Mouse (Mus musculus) forebrain, embryonic 14.5 days (tissue): Measurements from ENCODE around the gene Ect2. TPM values are rescaled to one million over a fixed set of nuclear protein-coding genes. Genes with fewer than 3 reads are reported as not detected.

Source experiments
- ATAC-seq: fragments of 200-750 bp; cut with Nextera tagmentation; 2 replicates; pipeline ENCODE4 v1.8.0; 2017; ENCODE audit warnings: mild to moderate bottlenecking, moderate library complexity
- DNase-seq: peaks from one replicate; pipeline ENCODE4 v3.0.0-alpha.2; 2015; ENCODE audit warnings: low spot score
- H3K27ac ChIP-seq: fragments of 300-500 bp; sonication (generic); 2 replicates; pipeline ENCODE4 v1.5.1; 2014; ENCODE audit warnings: low read depth, mild to moderate bottlenecking, control low read depth, low read length, moderate library complexity
- H3K27me3 ChIP-seq: fragments of 300-500 bp; sonication (generic); replicated peaks from 2 replicates; pipeline ENCODE4 v1.6.1; 2014; ENCODE audit warnings: low read length, control low read depth, mixed read lengths; ENCODE audit not compliant: control insufficient read depth, insufficient read depth
- H3K36me3 ChIP-seq: fragments of 300-500 bp; sonication (generic); 2 replicates; pipeline ENCODE4 v1.6.1; 2014; ENCODE audit warnings: low read length, control low read depth; ENCODE audit not compliant: control insufficient read depth, insufficient read depth
- H3K4me1 ChIP-seq: fragments of 300-500 bp; sonication (generic); 2 replicates; pipeline ENCODE4 v1.6.1; 2014; ENCODE audit warnings: antibody characterized with exemption, low read length, control low read depth; ENCODE audit not compliant: control insufficient read depth, insufficient read depth
- H3K4me2 ChIP-seq: fragments of 300-500 bp; sonication (generic); 2 replicates; pipeline ENCODE4 v1.6.1; 2014; ENCODE audit warnings: mild to moderate bottlenecking, control low read depth, low read length
- H3K4me3 ChIP-seq: fragments of 300-500 bp; sonication (generic); 2 replicates; pipeline ENCODE4 v1.5.1; 2014; ENCODE audit warnings: low read depth, low read length, control low read depth
- H3K9ac ChIP-seq: fragments of 300-500 bp; sonication (generic); 2 replicates; pipeline ENCODE4 v1.6.1; 2014; ENCODE audit warnings: mild to moderate bottlenecking, low read length, control low read depth, moderate library complexity
- H3K9me3 ChIP-seq: fragments of 300-500 bp; sonication (generic); replicated peaks from 2 replicates; pipeline ENCODE4 v1.6.1; 2016; ENCODE audit warnings: low read length, control low read depth, mixed read lengths; ENCODE audit not compliant: control insufficient read depth
- WGBS: fragments of 180-500 bp; shearing (Covaris S2); extraction: QIAGEN DNeasy Blood & Tissue Kit; methylation state at CpG from one replicate; pipeline ENCODE4 v1.1.7; 2014; 5-methylcytosine and 5-hydroxymethylcytosine counted together
- polyA plus RNA-seq: library from polyadenylated mRNA; unstranded; fragments of >200 nt; fragmentation: Nextera tagmentation; extraction: Ambion mirVana; gene quantifications from 2 replicates; pipeline ENCODE4 v1.2.1, GENCODE M21; 2014

The Ect2 gene
- polyA plus RNA-seq = 39.9 and 40.3 TPM in 2 replicates

DNA sequence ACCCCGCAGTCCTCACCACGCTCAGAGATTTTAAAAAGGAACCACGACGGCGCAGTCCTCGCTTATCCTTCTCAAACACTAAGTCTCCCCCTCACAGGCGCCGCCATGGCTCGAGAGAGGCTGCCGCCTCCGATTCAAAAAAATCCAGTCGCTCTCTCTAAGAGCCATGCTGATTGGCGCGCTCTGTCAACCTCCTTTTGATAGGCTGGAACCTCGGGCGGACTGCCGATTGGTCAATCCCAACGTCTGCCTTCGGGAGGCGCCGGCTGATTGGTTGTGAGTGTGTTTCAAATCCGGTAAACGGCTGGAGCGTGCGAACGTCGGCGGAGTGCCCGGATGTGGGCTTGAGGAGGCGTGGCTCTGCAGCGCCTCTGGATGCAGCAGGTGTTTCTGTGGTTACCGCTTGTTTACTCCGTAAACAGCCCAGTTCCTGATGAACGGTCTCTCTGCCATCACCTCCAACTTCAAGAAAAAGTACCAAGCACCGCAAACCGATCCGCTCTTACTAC lies at the start of gene Ect2:
Ect2 (minus strand) TSS at position 178 of the 509 bp plus-strand sequence.
- peak within 1 kb of the TSS; percentile 78 for H3K9ac ChIP-seq
- H3K9me3 ChIP-seq = no peaks in the 10 kb centered on the region
- H3K36me3 ChIP-seq = peaks cover 15% of the 10 kb centered on the region; the same call in 1 of the 2 replicates
- peak within 1 kb of the TSS; percentile 36; the same call in 1 of the 2 replicates for H3K27ac ChIP-seq
- H3K4me1 ChIP-seq = peaks cover 6% of the 10 kb centered on the region; the same call in 1 of the 2 replicates
- DNase-seq (peak; percentile 100), ATAC-seq (peak; percentile 100)
- WGBS = under 1% methylated on average over 37 of the region's 37 CpGs
- peak within 1 kb of the TSS; percentile 78 for H3K4me3 ChIP-seq
- no peaks in the 10 kb centered on the region for H3K27me3 ChIP-seq
- peak within 1 kb of the TSS; percentile 80 for H3K4me2 ChIP-seq

DNA sequence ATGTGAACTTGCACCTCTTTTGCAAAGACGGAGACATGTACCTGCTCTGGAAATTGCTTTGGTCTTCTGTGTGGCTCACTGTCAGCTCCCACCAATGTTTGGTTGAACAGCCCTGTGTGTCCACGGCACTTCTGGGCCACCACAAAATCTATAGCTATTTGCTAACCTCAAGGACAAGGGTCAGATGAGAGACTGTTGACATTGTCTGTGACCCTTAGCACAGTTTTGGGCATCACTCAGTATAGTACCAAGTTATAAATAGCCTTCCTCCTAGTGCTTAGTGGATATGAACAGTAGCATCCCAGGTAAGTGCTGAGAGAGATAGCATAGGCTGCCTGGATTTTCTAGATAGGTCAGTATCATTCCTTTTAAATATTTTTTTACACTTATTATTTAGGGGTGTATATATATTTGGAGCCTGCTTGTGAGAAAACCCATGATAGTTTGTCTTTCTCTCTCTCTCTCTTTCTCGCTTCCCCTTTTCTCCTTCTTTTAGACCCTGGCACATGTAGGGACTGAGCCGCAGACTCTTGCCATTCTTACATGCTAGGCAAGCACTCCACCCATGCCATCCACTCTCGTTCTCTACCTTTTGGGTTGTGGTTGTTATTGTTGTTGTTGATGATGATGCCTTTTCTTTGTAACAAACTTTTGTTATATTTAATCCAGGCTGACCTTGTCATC lies 48.2 kb upstream of the Ect2 start:
- Histone ChIP-seq H3K4me1 (no peaks in the 10 kb centered on the region), H3K4me3 (no peak overlapping the region), H3K4me2 (no peak overlapping the region), H3K36me3 (no peaks in the 10 kb centered on the region), H3K9me3 (no peaks in the 10 kb centered on the region), H3K27me3 (no peaks in the 10 kb centered on the region), H3K9ac (no peak overlapping the region), H3K27ac (no peak overlapping the region)
- WGBS = 87% methylated on average over 5 of the region's 5 CpGs
- DNase-seq (no peak), ATAC-seq (no peak)

DNA sequence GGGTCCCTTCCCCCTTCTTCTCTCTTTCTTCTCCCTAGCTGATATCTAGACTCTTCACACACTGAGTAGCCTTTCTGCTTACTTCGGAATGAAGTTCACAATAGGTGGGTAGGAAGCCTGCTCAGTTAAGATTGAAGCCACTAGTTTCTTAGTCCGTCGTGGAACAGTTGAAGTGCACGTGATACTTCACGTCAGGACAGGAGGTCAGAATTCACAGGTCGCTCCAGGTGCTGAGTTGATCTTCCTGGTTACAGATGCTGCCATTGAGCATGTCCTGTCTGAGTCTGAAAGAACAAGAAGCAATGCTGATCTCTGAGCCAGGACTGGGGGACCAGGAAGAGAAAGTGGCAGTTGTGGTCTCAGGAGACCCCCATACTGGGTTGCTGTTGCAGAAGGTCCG lies 45.4 kb upstream of the Ect2 start:
- no peaks in the 10 kb centered on the region for H3K27me3 ChIP-seq
- ATAC-seq (no peak), DNase-seq (no peak)
- H3K27ac ChIP-seq = no peak overlapping the region
- 91% methylated on average over 7 of the region's 7 CpGs for WGBS
- no peak overlapping the region for H3K4me3 ChIP-seq
- H3K4me2 ChIP-seq = no peak overlapping the region
- H3K4me1 ChIP-seq = no peaks in the 10 kb centered on the region
- H3K9ac ChIP-seq = no peak overlapping the region
- H3K9me3 ChIP-seq = no peaks in the 10 kb centered on the region
- no peaks in the 10 kb centered on the region for H3K36me3 ChIP-seq

DNA sequence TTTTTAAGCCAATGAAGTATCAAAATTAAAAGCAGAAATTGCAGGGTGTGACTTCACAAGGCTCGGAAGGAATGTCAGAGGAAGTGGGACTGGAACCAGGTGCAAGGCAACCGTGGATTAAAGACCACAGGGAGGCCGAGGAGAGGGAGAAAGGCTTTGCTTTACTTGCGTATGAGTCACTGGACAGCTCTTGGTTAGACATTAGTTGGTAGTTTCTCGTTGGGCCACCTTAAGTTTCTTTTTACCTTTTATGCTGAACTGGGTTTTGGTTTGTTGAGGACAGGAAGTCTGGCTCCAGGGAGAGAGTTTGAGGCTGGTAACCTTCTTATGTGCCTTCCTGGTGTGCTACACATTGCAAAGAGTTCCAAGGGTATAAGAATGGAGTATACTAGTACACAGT lies 44.1 kb upstream of the Ect2 start:
- no peak for ATAC-seq
- H3K27me3 ChIP-seq = no peaks in the 10 kb centered on the region
- H3K4me3 ChIP-seq = no peak overlapping the region
- no peaks in the 10 kb centered on the region for H3K36me3 ChIP-seq
- H3K27ac ChIP-seq = no peak overlapping the region
- H3K4me1 ChIP-seq = no peaks in the 10 kb centered on the region
- H3K9me3 ChIP-seq = no peaks in the 10 kb centered on the region
- H3K4me2 ChIP-seq = no peak overlapping the region
- no peak for DNase-seq
- 86% methylated on average over 5 of the region's 5 CpGs for WGBS
- H3K9ac ChIP-seq = no peak overlapping the region

DNA sequence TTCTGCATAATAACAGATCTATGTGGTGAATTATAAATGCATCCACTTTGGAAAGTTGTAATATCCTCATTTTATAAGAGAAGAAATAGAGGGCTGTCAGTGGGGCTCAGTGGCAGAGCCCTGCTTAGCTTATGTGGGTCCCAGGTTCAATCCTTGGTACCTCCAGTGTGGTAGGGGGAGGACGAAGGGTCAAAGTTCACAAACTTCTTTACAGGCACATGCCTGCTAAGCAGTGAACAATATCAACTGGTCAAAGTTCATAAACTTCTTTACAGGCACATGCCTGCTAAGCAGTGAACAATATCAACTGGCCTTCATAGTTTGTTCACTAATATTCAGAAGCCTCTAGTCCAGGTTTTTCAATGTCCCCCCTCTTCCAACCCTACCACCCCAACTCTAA lies 42.9 kb upstream of the Ect2 start:
- H3K27ac ChIP-seq = no peak overlapping the region
- no peaks in the 10 kb centered on the region for H3K9me3 ChIP-seq
- WGBS = 86% methylated on average over 1 of the region's 1 CpGs
- DNase-seq = no peak
- H3K9ac ChIP-seq = no peak overlapping the region
- no peaks in the 10 kb centered on the region for H3K36me3 ChIP-seq
- H3K4me2 ChIP-seq = no peak overlapping the region
- no peaks in the 10 kb centered on the region for H3K27me3 ChIP-seq
- no peak overlapping the region for H3K4me3 ChIP-seq
- no peak for ATAC-seq
- H3K4me1 ChIP-seq = no peaks in the 10 kb centered on the region

DNA sequence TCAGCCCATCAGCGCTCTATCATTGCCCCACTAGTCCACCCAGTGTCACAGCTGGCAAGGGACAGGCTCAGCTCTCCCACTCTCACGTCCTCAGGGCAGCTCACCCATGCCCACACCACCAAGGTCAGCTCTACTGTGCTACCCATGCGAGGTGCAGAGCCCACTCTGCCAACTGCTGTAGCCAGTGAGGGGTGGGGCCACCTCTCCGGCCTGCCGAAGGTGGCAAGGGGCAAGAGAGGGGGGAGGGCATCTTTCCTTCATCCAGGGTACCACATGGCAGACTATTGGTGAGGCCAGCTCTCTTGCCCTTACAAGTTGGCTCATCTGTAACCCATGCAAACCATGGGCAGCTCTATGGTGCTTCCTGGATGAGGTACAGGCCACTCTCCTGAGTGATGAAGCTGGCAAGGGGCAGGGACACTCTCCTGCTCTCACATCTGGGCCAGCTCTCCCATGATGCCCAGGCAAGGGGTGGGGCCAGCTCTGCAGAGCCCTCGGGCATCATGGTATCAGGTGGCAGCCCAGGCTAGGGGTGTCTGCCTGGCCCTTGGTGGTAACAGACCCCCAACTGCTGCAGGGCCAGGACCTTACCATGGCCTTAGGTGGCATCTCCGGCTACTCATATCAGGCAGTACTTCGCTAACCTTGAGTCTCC lies 42.0 kb upstream of the Ect2 start:
- Histone ChIP-seq H3K27me3 (no peaks in the 10 kb centered on the region), H3K4me3 (no peak overlapping the region), H3K9me3 (no peaks in the 10 kb centered on the region), H3K9ac (no peak overlapping the region), H3K27ac (no peak overlapping the region), H3K4me2 (no peak overlapping the region), H3K4me1 (no peaks in the 10 kb centered on the region), H3K36me3 (no peaks in the 10 kb centered on the region)
- ATAC-seq (no peak), DNase-seq (no peak)
- 90% methylated on average over 8 of the region's 8 CpGs for WGBS

DNA sequence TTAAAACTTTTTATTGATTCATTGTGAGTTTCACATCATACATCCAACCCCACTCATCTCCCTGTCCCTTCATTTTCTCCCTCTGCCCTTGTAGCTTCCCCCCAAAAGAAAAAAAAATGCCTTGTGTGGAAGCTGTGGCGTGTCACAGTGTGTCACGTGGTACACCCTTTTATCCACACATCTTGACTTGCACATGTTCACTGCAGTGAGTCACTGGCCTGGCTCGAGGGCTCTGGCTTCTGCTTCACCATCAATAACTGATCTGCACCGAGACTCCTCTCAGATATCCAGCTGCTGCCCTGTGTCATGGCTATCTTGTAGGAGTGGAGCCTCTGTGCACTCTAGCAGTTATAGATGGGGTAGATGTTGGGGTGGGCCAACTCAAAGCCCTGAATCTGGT lies 41.5 kb upstream of the Ect2 start:
- no peak for ATAC-seq
- DNase-seq = no peak
- no peaks in the 10 kb centered on the region for H3K36me3 ChIP-seq
- H3K4me1 ChIP-seq = no peaks in the 10 kb centered on the region
- H3K4me2 ChIP-seq = no peak overlapping the region
- 80% methylated on average over 4 of the region's 4 CpGs for WGBS
- H3K27ac ChIP-seq = no peak overlapping the region
- H3K4me3 ChIP-seq = no peak overlapping the region
- no peak overlapping the region for H3K9ac ChIP-seq
- no peaks in the 10 kb centered on the region for H3K9me3 ChIP-seq
- no peaks in the 10 kb centered on the region for H3K27me3 ChIP-seq

DNA sequence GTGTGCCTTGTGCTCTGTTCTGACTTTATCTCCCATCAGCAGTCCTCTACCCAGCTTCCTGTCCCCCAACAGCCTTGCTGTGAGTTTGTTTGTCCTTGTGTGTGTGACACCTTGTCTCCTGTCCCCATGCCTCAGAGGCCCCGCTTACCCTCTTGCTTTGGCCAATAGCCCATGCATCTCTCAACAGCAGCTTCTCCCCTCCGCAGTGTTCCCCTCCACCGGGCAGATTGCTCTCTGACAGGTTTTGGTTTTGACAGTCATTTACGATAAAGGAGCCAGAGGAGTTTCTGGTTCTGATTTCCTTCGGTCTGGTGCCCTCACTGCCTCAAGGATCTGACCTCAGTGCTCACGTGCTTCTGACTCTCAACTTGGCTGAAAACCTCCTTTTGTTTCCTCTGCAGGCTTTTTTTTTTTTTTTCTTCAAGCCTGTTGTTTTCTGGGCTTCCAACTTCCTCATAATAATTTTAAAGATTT lies 40.2 kb upstream of the Ect2 start:
- Histone ChIP-seq H3K36me3 (no peaks in the 10 kb centered on the region), H3K4me3 (no peak overlapping the region), H3K4me2 (no peak overlapping the region), H3K27ac (no peak overlapping the region), H3K9ac (no peak overlapping the region), H3K27me3 (no peaks in the 10 kb centered on the region), H3K4me1 (peaks cover 4% of the 10 kb centered on the region), H3K9me3 (no peaks in the 10 kb centered on the region)
- WGBS = 76% methylated on average over 6 of the region's 6 CpGs
- DNase-seq (peak; percentile 4), ATAC-seq (no peak)

DNA sequence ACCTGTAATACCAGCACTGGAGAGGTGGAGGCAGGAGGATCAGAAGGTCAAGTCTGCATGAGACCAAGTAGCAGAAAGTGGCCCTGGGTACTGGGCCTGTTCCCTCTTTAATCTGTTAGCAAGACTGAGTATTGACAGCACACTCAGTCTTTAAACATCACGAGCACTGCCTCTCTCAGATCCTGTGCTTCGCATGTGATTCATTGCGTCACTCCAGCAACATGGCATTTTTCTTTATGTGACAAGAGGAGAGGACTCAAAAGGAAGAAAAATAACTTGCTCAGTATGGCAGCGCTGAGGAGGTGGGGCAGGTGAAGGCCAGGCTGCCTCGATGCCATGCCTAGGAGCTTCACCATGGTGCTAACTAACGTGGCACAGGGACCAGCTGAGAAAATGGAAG lies 38.2 kb upstream of the Ect2 start:
- no peak for DNase-seq
- Histone ChIP-seq H3K4me2 (no peak overlapping the region), H3K27me3 (no peaks in the 10 kb centered on the region), H3K27ac (no peak overlapping the region), H3K4me1 (peaks cover 4% of the 10 kb centered on the region), H3K9ac (no peak overlapping the region), H3K36me3 (no peaks in the 10 kb centered on the region), H3K4me3 (no peak overlapping the region), H3K9me3 (no peaks in the 10 kb centered on the region)
- 93% methylated on average over 6 of the region's 6 CpGs for WGBS
- ATAC-seq = no peak
